Mouse (Mus musculus) limb, embryonic 14.5 days (tissue): ENCODE results near the gene Fxr2. TPM values are rescaled to one million over a fixed set of nuclear protein-coding genes. Genes with fewer than 3 reads are reported as not detected.

ENCODE experiments used
- ATAC-seq: fragments of 200-750 bp; cut with Nextera tagmentation; 2 replicates; pipeline ENCODE4 v1.8.0; 2017; ENCODE audit warnings: low read depth, moderate number of reproducible peaks, moderate TSS enrichment; ENCODE audit not compliant: low FRiP score
- DNase-seq: peaks from one replicate; pipeline ENCODE4 v3.0.0-alpha.2; 2015; ENCODE audit warnings: low spot score
- H3K27ac ChIP-seq: fragments of 300-500 bp; sonication (generic); replicated peaks from 2 replicates; pipeline ENCODE4 v1.5.1; 2014; ENCODE audit warnings: low read depth, mild to moderate bottlenecking, low read length, moderate library complexity, mixed read lengths
- H3K27me3 ChIP-seq: fragments of 300-500 bp; sonication (generic); 2 replicates; pipeline ENCODE4 v1.6.1; 2014; ENCODE audit warnings: low read length, mixed read lengths; ENCODE audit not compliant: control insufficient read depth, insufficient read depth
- H3K36me3 ChIP-seq: fragments of 300-500 bp; sonication (generic); 2 replicates; pipeline ENCODE4 v1.6.1; 2014; ENCODE audit warnings: mild to moderate bottlenecking, low read length, moderate library complexity, mixed read lengths; ENCODE audit not compliant: control insufficient read depth, insufficient read depth
- H3K4me1 ChIP-seq: fragments of 300-500 bp; sonication (generic); 2 replicates; pipeline ENCODE4 v1.6.1; 2014; ENCODE audit warnings: antibody characterized with exemption, low read length, mixed read lengths; ENCODE audit not compliant: control insufficient read depth, insufficient read depth
- H3K4me2 ChIP-seq: fragments of 300-500 bp; sonication (generic); replicated peaks from 2 replicates; pipeline ENCODE4 v1.6.1; 2014; ENCODE audit warnings: low read depth, mild to moderate bottlenecking, low read length, moderate library complexity; ENCODE audit not compliant: severe bottlenecking
- H3K4me3 ChIP-seq: fragments of 300-500 bp; sonication (generic); replicated peaks from 2 replicates; pipeline ENCODE4 v1.5.1; 2014; ENCODE audit warnings: low read length
- H3K9ac ChIP-seq: fragments of 300-500 bp; sonication (generic); 2 replicates; pipeline ENCODE4 v1.6.1; 2014; ENCODE audit warnings: mild to moderate bottlenecking, low read depth, low read length, moderate library complexity; ENCODE audit not compliant: severe bottlenecking
- H3K9me3 ChIP-seq: fragments of 300-500 bp; sonication (generic); 2 replicates; pipeline ENCODE4 v1.6.1; 2016; ENCODE audit warnings: low read length; ENCODE audit not compliant: control insufficient read depth
- POLR2A ChIP-seq: fragments of 200-500 bp; IDR thresholded peaks from 2 replicates; pipeline ENCODE4 v1.8.0; 2012; ENCODE audit warnings: inconsistent platforms, mild to moderate bottlenecking, moderate library complexity, borderline replicate concordance; ENCODE audit not compliant: insufficient read depth, insufficient read length; ENCODE audit errors: extremely low read depth
- WGBS: fragments of 180-500 bp; shearing (Covaris S2); extraction: QIAGEN DNeasy Blood & Tissue Kit; methylation state at CpG from one replicate; pipeline ENCODE4 v1.1.7; 2014; 5-methylcytosine and 5-hydroxymethylcytosine counted together
- polyA plus RNA-seq, 2 experiments: library from polyadenylated mRNA; depleted of rRNA in 1 of 2; stranded (reverse) in 1 of 2; unstranded in 1 of 2; fragments of >200 nt; fragmentation: Nextera tagmentation in 1 of 2; extraction: Ambion mirVana in 1 of 2; gene quantifications; 2 replicates each; pipeline versions ENCODE4 v1.2.1 to v1.2.3; 2012 to 2014

Fxr2 gene
- polyA plus RNA-seq, 2 experiments = 28.9 to 125 TPM

DNA sequence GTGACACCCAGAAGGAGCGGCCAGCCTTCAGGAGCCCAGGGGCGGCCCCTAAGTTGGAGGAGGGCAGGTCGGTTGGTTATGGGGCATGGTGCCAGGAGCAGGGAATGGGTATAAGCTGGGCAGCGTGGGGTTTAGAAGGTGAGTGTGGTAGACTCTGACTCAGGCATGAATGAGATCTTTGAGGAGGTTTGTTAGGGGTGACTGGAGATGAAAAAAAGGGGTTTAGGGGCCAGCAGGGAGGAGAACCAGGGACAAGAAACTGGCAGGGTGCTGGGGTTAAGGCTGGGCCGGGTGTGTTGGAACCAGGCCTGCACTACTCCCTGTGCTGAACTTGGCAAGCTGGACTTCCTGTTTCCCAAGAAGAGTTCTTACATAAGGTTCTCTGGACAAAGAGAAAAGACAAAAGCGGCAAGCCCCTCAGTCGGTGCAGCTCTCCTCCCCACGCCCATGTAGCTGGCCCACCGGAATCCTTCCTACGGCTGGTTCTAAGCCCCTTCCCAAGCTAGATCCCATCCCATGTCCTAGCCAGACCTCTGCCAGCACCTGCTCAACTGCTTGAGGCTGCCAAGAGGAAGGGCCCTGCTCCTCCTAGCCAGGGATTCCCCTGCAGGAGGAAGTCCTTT, 52.8 kb downstream of the Fxr2 start, which contains the start of gene Tnfsf13:
TSS of gene Tnfsf13 (minus strand) at position 259 of the 623 bp plus-strand sequence.
- 71% methylated on average over 10 of the region's 10 CpGs for WGBS
- Histone ChIP-seq H3K4me1 (peaks cover 31% of the 10 kb centered on the region), H3K4me2 (no peak within 1 kb of the TSS), H3K27me3 (no peaks in the 10 kb centered on the region), H3K4me3 (no peak within 1 kb of the TSS), H3K36me3 (no peaks in the 10 kb centered on the region), H3K9me3 (no peaks in the 10 kb centered on the region), H3K9ac (peak within 1 kb of the TSS; percentile 8; the same call in 1 of the 2 replicates), H3K27ac (peak within 1 kb of the TSS; percentile 52)
- TF ChIP-seq POLR2A = no peak
- ATAC-seq (no peak), DNase-seq (peak; percentile 48)

DNA sequence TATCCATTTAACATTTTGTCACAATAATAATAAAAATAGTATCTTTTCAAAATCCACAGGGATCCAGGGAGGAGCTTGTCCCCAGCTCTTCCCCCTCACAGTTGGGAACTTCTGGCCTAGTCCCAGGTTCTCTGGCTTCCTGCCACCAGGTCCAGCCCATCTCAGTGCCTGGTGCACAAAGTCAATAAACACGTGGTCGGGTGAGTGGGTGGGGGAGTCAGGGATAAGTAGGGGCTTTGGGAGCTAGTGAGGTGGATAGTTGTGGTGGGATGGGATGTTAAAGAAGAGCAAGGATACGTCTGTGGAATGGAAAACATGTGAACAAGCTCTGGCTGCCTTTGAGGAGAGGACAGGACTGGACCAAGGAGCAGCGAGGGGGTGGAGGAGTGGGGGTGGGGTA, 53.6 kb downstream of the Fxr2 start:
- TF ChIP-seq POLR2A = no peak
- Histone ChIP-seq H3K9ac (peak overlapping the region; percentile 8; the same call in 1 of the 2 replicates), H3K4me3 (no peak overlapping the region), H3K36me3 (no peaks in the 10 kb centered on the region), H3K27me3 (no peaks in the 10 kb centered on the region), H3K4me1 (peaks cover 29% of the 10 kb centered on the region), H3K27ac (peak overlapping the region; percentile 52; the same call in 1 of the 2 replicates), H3K9me3 (no peaks in the 10 kb centered on the region), H3K4me2 (no peak overlapping the region)
- 9% methylated on average over 4 of the region's 4 CpGs for WGBS
- no peak for ATAC-seq
- DNase-seq = peak; percentile 33

DNA sequence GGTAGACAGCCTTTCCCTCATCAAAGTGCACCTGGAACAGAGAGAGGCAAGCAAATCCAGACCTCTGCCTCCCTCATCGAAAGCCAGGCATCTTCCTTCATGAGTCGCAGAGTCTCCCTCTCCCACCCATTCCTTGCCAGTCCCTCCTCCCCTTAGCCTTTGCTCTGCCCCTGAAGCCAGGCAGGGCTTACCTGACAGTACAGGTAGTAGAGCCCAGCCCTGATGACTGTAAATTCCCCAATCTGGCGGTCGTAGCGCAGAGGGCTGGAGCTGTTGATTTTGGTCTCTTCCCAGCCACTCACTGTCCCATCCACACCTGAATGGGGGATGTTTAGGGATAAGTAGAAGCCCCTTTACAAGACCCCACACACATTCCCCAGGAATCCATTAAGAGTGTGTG, 54.3 kb downstream of the Fxr2 start:
- Histone ChIP-seq H3K4me2 (0 out of 2 replicates have a peak overlapping the region, but pooled peaks have one; percentile 10), H3K27ac (peak overlapping the region; percentile 43), H3K9me3 (no peaks in the 10 kb centered on the region), H3K36me3 (no peaks in the 10 kb centered on the region), H3K4me1 (peaks cover 29% of the 10 kb centered on the region), H3K27me3 (no peaks in the 10 kb centered on the region), H3K4me3 (no peak overlapping the region), H3K9ac (no peak overlapping the region)
- DNase-seq = no peak
- 30% methylated on average over 5 of the region's 5 CpGs for WGBS
- no peak for ATAC-seq
- TF ChIP-seq POLR2A = no peak

DNA sequence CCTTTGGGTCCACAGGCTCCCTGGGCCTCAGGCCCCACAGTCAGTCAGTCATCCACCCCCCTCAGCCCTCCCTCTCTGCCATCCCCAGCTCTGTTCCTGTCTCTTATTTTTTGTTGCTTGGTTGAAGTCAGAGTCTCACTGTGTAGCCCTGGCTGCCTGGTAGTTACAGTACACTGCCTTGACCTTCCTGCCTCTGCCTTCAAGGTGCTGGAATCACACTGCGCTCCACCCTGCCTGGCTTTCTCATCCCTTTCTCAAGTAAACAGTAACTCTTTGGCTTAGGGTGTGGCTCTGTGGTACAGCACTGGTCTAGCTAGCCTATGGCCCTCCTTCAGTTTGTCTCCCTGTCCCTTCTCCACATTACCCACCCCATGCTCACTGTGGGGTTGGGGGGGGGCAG, 57.1 kb downstream of the Fxr2 start:
- H3K4me3 ChIP-seq = no peak overlapping the region
- no peaks in the 10 kb centered on the region for H3K9me3 ChIP-seq
- peaks cover 18% of the 10 kb centered on the region for H3K4me1 ChIP-seq
- DNase-seq = no peak
- no peak overlapping the region for H3K27ac ChIP-seq
- H3K27me3 ChIP-seq = no peaks in the 10 kb centered on the region
- H3K36me3 ChIP-seq = no peaks in the 10 kb centered on the region
- ATAC-seq = no peak
- no peak overlapping the region for H3K4me2 ChIP-seq
- no peak overlapping the region; the same call in 1 of the 2 replicates for H3K9ac ChIP-seq
- WGBS = 94% methylated on average over 1 of the region's 1 CpGs
- TF ChIP-seq POLR2A = no peak

DNA sequence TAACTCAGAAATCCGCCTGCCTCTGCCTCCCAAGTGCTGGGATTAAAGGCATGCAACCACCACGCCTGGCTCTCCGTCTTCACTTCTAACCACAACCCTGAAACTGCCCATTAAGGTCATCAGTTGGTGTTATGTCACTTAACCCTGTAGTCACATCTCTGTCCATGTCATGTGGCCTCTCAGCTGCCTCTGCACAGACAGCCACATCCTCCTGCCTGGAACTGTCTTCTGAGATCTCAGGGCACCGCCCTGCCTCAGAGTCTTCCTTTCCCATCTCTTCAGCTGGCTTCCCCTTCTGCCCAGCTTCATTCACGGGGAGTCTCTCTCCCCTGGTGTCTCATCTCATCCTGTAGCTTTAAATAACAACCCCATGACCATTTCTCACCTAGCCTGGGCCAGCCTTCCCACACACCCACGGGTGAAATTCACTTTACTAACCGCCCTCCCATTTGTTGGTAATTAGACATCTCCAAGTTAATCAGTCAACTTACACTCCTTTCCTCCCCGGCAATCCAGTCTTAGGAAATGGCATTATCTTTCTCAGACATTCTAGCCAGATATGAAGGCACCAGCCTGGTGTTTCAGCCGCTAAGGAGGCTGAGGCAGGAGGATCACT, 59.5 kb downstream of the Fxr2 start:
- H3K9ac ChIP-seq = no peak overlapping the region
- ATAC-seq = no peak
- 76% methylated on average over 9 of the region's 9 CpGs for WGBS
- DNase-seq = no peak
- peaks cover 7% of the 10 kb centered on the region for H3K4me1 ChIP-seq
- no peak overlapping the region for H3K4me2 ChIP-seq
- no peaks in the 10 kb centered on the region for H3K27me3 ChIP-seq
- TF ChIP-seq POLR2A = no peak
- no peak overlapping the region for H3K27ac ChIP-seq
- no peaks in the 10 kb centered on the region for H3K36me3 ChIP-seq
- no peaks in the 10 kb centered on the region for H3K9me3 ChIP-seq
- H3K4me3 ChIP-seq = no peak overlapping the region
